Mouse (Mus musculus) frontal cortex, adult (tissue): ENCODE results near the gene Zfp85.
"Not testable (repeated sequence)": the region's sequence is repeated elsewhere in the genome, so short reads cannot be mapped to it uniquely, and the experiment has no call there.

Experiments used
- ATAC-seq: cut with Nextera tagmentation; 2 replicates; pipeline ENCODE4 v1.9.2; 2017; ENCODE audit warnings: mild to moderate bottlenecking, moderate library complexity, mixed read lengths; ENCODE audit not compliant: low TSS enrichment

Gene Zfp85

GRCm38 (mm10) chr13:67754333-67755306 is at the start of gene Zfp85:
Zfp85 (minus strand) TSS chr13:67755228.
- ATAC-seq, result peak; percentile 100

- ATAC-seq, result not testable (repeated sequence)
Observed at GRCm38 (mm10) chr13:67799151-67799550, 44.1 kb upstream of the Zfp85 start.

GRCm38 (mm10) chr13:67798618-67799017 is 43.6 kb upstream of the Zfp85 start:
- no peak for ATAC-seq

- no peak for ATAC-seq
Observed at GRCm38 (mm10) chr13:67791921-67792455, 37.0 kb upstream of the Zfp85 start.

GRCm38 (mm10) chr13:67779265-67780221 is 24.5 kb upstream of the Zfp85 start, which contains the start of gene Zfp493:
Zfp493 (plus strand) TSS chr13:67779693.
- ATAC-seq, result peak; percentile 100

- ATAC-seq, result no peak
Observed at GRCm38 (mm10) chr13:67763031-67763768, 8.2 kb upstream of the Zfp85 start.

- no peak for ATAC-seq
Observed at GRCm38 (mm10) chr13:67759966-67760365, 4.9 kb upstream of the Zfp85 start.

- no peak for ATAC-seq
Observed at GRCm38 (mm10) chr13:67755761-67756160, 733 bp upstream of the Zfp85 start.

GRCm38 (mm10) chr13:67743896-67744295 is 11.1 kb downstream of the Zfp85 start:
- no peak for ATAC-seq

- no peak for ATAC-seq
Observed at GRCm38 (mm10) chr13:67742941-67743340, 12.1 kb downstream of the Zfp85 start.

- ATAC-seq, result not testable (repeated sequence)
Observed at GRCm38 (mm10) chr13:67734391-67734790, 20.6 kb downstream of the Zfp85 start.

- ATAC-seq, result peak; percentile 92
Observed at GRCm38 (mm10) chr13:67729441-67729840, 25.6 kb downstream of the Zfp85 start.

- peak; percentile 93 for ATAC-seq
Observed at GRCm38 (mm10) chr13:67728641-67729318, 26.2 kb downstream of the Zfp85 start, which contains the start of gene Zfp65. Zfp65 (minus strand) TSS chr13:67729173.

GRCm38 (mm10) chr13:67728106-67728505 is 26.9 kb downstream of the Zfp85 start:
- no peak for ATAC-seq

- ATAC-seq, result not testable (repeated sequence)
Observed at GRCm38 (mm10) chr13:67725331-67725730, 29.7 kb downstream of the Zfp85 start.

GRCm38 (mm10) chr13:67723848-67724479 is 31.1 kb downstream of the Zfp85 start:
- peak; percentile 93 for ATAC-seq
